ENCODE assay signal across 12 mouse cellular contexts in genomic region chr12:70555723-70556122, GRCm38 (mm10).
A peak's percentile ranks its signal among the peaks of the same experiment; 100 is the strongest.
DNase-seq lines count a peak whose midpoint lies in the region; ATAC-seq and TF ChIP-seq lines count a peak whose summit lies in the region.
"Had no signal": no experiment of that assay in that cellular context is flagged by ENCODE, and none has a peak within 500 bp of the region (broad histone marks: within the 10 kb centered on the region; RNA-seq: fewer than 3 reads in every experiment).

No protein-coding gene starts in this region.

- no peaks in the 10 kb centered on the region; the same call in none of the 2 replicates for H3K4me1 ChIP-seq in stomach, postnatal 0 days (replicated peaks; ENCODE audit: control insufficient read depth, insufficient read depth)
- H3K4me1 ChIP-seq: neural tube, embryonic 12.5 days had no signal

- DNase-seq in gastrocnemius, adult 18-20 months (ENCODE audit: low spot score) = peak; percentile 75
- DNase-seq in gastrocnemius, postnatal 4 days (ENCODE audit: low spot score in 2 of 2) = no peak
- peak; percentile 72 for DNase-seq in gastrocnemius, postnatal 25 days
- peak; percentile 46 to 53 for DNase-seq in heart, postnatal 36 days
- no peak for DNase-seq in stomach, postnatal 0 days (ENCODE audit: low spot score)
- DNase-seq in layer of hippocampus, postnatal 10 days (ENCODE audit: low spot score in 2 of 2) = no peak
- DNase-seq in neural tube, embryonic 10.5 days (ENCODE audit: extremely low spot score, low spot score) = no peak
- no peak for DNase-seq in thymus, postnatal 4 days
- DNase-seq: B cell, adult 2 months; kidney, adult 8-10 months had no signal

- no peak overlapping the region for H3K4me2 ChIP-seq in stomach, postnatal 0 days (replicated peaks; ENCODE audit: low read depth)
- H3K4me2 ChIP-seq: lung, embryonic 15.5 days; neural tube, embryonic 12.5 days had no signal

- peak; percentile 74 for TF ChIP-seq EP300 in stomach, postnatal 0 days (optimal IDR thresholded peaks at IDR 0.05)

- H3K9ac ChIP-seq in stomach, postnatal 0 days (ENCODE audit: low read length) = no peak overlapping the region
- H3K9ac ChIP-seq: lung, embryonic 15.5 days; neural tube, embryonic 12.5 days had no signal

- 28% methylated on average over 3 of the region's 3 CpGs for WGBS in stomach, postnatal 0 days

- ATAC-seq in stomach, postnatal 0 days (ENCODE audit: low FRiP score, low TSS enrichment) = peak; percentile 73; the same call in 1 of the 2 replicates

- 0 out of 2 replicates have a peak, but pooled peaks cover 3% of the 10 kb centered on the region for H3K9me3 ChIP-seq in stomach, postnatal 0 days (ENCODE audit: control insufficient read depth, low read length)
- H3K9me3 ChIP-seq: lung, embryonic 15.5 days; neural tube, embryonic 12.5 days had no signal

- H3K27me3 ChIP-seq in stomach, postnatal 0 days (ENCODE audit: control insufficient read depth, insufficient read depth, low read length) = no peaks in the 10 kb centered on the region
- H3K27me3 ChIP-seq: lung, embryonic 15.5 days; neural tube, embryonic 12.5 days had no signal

- no peaks in the 10 kb centered on the region for H3K36me3 ChIP-seq in stomach, postnatal 0 days (ENCODE audit: control insufficient read depth, insufficient read depth, low read length)
- H3K36me3 ChIP-seq: lung, embryonic 15.5 days; neural tube, embryonic 12.5 days had no signal

- no peak overlapping the region for H3K4me3 ChIP-seq in stomach, postnatal 0 days (ENCODE audit: low read depth, low read length)
- H3K4me3 ChIP-seq: lung, embryonic 15.5 days; neural tube, embryonic 12.5 days had no signal

- no peak for TF ChIP-seq CTCF in stomach, postnatal 0 days (IDR thresholded peaks at IDR 0.05; ENCODE audit: low read depth)

- intact Hi-C loops in heart, postnatal 36 days (cut with DNase I) = loop anchor here (5.0 kb wide), 1 partner anchor 97 kb away; no protein-coding TSS in a partner anchor

- peak overlapping the region; percentile 26; the same call in 1 of the 2 replicates for H3K27ac ChIP-seq in stomach, postnatal 0 days (replicated peaks)
- H3K27ac ChIP-seq: lung, embryonic 15.5 days; neural tube, embryonic 12.5 days had no signal

Comparison
In these comparisons a context has a peak if more than half of its experiments do, and no peak if none do; other contexts are left out.
1. DNase-seq: peak in gastrocnemius, adult 18-20 months (single experiment), gastrocnemius, postnatal 25 days (single experiment) and heart, postnatal 36 days (2 of 2); none in gastrocnemius, postnatal 4 days (0 of 2), stomach, postnatal 0 days (single experiment), layer of hippocampus, postnatal 10 days (0 of 2), neural tube, embryonic 10.5 days (single experiment) and thymus, postnatal 4 days (single experiment).